Mouse (Mus musculus) cortical plate, adult 2 months (tissue): ENCODE data around the gene Cep83. TPM values are rescaled to one million over a fixed set of nuclear protein-coding genes. Genes with fewer than 3 reads are reported as not detected.

Experiments used
- H3K27ac ChIP-seq: fragments of 200-500 bp; 2 replicates; pipeline ENCODE4 v1.5.1; 2012; ENCODE audit warnings: low read length, control low read depth, inconsistent platforms; ENCODE audit not compliant: insufficient read depth
- H3K4me1 ChIP-seq: fragments of 200-500 bp; 2 replicates; pipeline ENCODE4 v1.6.1; 2011; ENCODE audit warnings: low read length; ENCODE audit not compliant: control insufficient read depth, insufficient read depth
- H3K4me3 ChIP-seq: fragments of 200-500 bp; 2 replicates; pipeline ENCODE4 v1.5.1; 2011; ENCODE audit warnings: mild to moderate bottlenecking, low read length, control low read depth; ENCODE audit not compliant: insufficient read depth
- CTCF ChIP-seq: fragments of 200-500 bp; IDR thresholded peaks from 2 replicates; pipeline ENCODE4 v1.5.1; 2011; ENCODE audit warnings: mild to moderate bottlenecking, control low read depth, low read length; ENCODE audit not compliant: insufficient read depth; ENCODE audit errors: extremely low read depth
- POLR2A ChIP-seq: fragments of 200-500 bp; IDR thresholded peaks from 2 replicates; pipeline ENCODE4 v1.6.1; 2011; ENCODE audit warnings: mild to moderate bottlenecking, low read length, control low read depth; ENCODE audit not compliant: insufficient read depth; ENCODE audit errors: extremely low read depth
- polyA plus RNA-seq: library from polyadenylated mRNA; depleted of rRNA; stranded (reverse); fragments of >200 nt; gene quantifications from 2 replicates; pipeline ENCODE4 v1.2.3, GENCODE M21; 2012

The Cep83 gene
- polyA plus RNA-seq, 1 experiment: 33.6 TPM

DNA sequence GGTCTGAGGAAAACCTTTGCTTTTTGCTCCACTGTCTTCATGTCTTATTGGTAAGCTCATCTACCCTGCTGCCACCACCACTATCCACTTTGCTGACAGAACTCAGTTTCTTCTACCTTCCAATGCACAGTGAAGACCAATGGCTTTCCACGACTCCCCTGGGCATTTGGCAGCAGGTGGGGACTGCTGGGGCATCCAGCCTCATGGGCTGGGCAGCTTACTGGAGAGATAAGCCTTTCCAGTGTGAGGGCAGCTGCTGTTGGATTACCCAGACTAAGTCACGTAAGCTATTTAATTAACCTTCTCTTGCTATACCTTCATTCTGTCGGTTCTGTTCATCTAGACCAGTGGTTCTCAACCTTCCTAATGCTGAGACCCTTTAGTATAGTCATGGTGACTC is 129.7 kb downstream of the Cep83 start:
- no peak overlapping the region for H3K27ac ChIP-seq
- TF ChIP-seq POLR2A: no peak
- no peak for TF ChIP-seq CTCF
- H3K4me1 ChIP-seq: peaks cover 4% of the 10 kb centered on the region; the same call in 1 of the 2 replicates
- H3K4me3 ChIP-seq: no peak overlapping the region

- H3K4me1 ChIP-seq: peaks cover 4% of the 10 kb centered on the region; the same call in 1 of the 2 replicates
- no peak for TF ChIP-seq POLR2A
- TF ChIP-seq CTCF: no peak
- no peak overlapping the region for H3K27ac ChIP-seq
- no peak overlapping the region for H3K4me3 ChIP-seq
Observed at GRCm38 (mm10) chr10:94818781-94819665, 130.6 kb downstream of the Cep83 start.

GRCm38 (mm10) chr10:94823971-94824760 is 135.7 kb downstream of the Cep83 start:
- no peak overlapping the region for H3K27ac ChIP-seq
- 0 out of 2 replicates have a peak, but pooled peaks cover 4% of the 10 kb centered on the region for H3K4me1 ChIP-seq
- TF ChIP-seq CTCF (no peak), POLR2A (no peak)
- H3K4me3 ChIP-seq: no peak overlapping the region

DNA sequence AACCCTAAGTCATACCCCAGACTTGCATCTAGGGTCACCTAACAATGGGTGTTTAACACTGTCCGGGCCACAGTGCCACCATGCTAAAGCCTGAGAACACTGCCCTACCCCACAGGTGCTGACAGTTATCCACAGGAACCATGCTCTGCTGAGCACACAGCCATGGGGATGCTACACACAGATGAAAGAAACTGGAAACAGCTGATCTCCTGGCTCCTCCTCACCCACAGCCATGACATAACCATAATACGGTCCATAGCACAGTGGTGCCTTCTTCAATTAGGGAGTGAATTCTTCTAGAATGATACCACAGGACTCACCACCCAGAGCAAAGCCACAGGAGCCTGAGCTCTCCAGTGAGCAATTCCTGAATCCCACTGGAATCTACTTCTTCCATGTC is 137.5 kb downstream of the Cep83 start:
- TF ChIP-seq CTCF (no peak), POLR2A (no peak)
- no peak overlapping the region for H3K27ac ChIP-seq
- peaks cover 4% of the 10 kb centered on the region; the same call in 1 of the 2 replicates for H3K4me1 ChIP-seq
- no peak overlapping the region for H3K4me3 ChIP-seq

- Histone ChIP-seq H3K4me3 (no peak overlapping the region), H3K27ac (no peak overlapping the region), H3K4me1 (peaks cover 5% of the 10 kb centered on the region; the same call in 1 of the 2 replicates)
- TF ChIP-seq POLR2A (no peak), CTCF (no peak)
Observed at GRCm38 (mm10) chr10:94826436-94826835, 138.0 kb downstream of the Cep83 start.

GRCm38 (mm10) chr10:94827325-94827724 is 138.9 kb downstream of the Cep83 start:
- Histone ChIP-seq H3K4me3 (no peak overlapping the region), H3K4me1 (peaks cover 5% of the 10 kb centered on the region; the same call in 1 of the 2 replicates), H3K27ac (no peak overlapping the region)
- TF ChIP-seq POLR2A: no peak
- no peak for TF ChIP-seq CTCF

GRCm38 (mm10) chr10:94827890-94828733 is 139.7 kb downstream of the Cep83 start:
- peaks cover 5% of the 10 kb centered on the region; the same call in 1 of the 2 replicates for H3K4me1 ChIP-seq

DNA sequence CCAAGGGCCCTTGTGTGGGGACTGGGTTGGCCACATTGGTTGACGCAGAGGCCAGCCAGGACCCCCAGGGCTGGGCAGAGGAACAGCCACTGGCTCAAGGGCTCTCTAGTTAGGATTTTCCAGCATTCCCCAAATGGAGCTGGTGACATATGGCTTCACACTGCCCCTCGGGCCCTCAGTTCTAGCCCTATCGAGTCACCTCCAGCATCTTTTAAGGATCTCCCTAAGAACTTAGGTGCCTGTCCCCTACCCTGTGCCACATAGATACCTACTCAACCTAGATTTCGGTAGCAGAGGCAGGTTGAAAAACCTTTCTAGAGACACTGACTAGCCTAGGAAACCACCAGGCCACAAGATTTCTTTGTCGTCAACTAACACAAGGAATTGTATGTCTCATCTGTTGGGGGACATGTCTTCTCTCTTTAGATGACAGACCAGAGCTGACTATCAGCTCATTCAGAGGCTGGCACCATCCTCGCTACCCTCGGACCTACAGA is 140.3 kb downstream of the Cep83 start:
- Histone ChIP-seq H3K4me1 (peaks cover 5% of the 10 kb centered on the region; the same call in 1 of the 2 replicates), H3K27ac (no peak overlapping the region), H3K4me3 (no peak overlapping the region)
- TF ChIP-seq POLR2A (no peak), CTCF (no peak)

More at GRCm38 (mm10) chr10:94827890-94828733, 139.7 kb downstream of the Cep83 start:
- no peak for TF ChIP-seq CTCF
- no peak for TF ChIP-seq POLR2A
- Histone ChIP-seq H3K4me3 (no peak overlapping the region), H3K27ac (no peak overlapping the region)
